Mouse (Mus musculus) heart, postnatal 10 days (tissue): ENCODE measurements around the gene Matk. TPM values are rescaled to one million over a fixed set of nuclear protein-coding genes. Genes with fewer than 3 reads are reported as not detected.
A peak's percentile ranks its signal among the peaks of the same experiment; 100 is the strongest.

Experiments
- DNase-seq, 2 experiments: peaks; one replicate each; pipeline ENCODE4 v3.0.0; 2021
- intact Hi-C: fragments of 180-260 bp; cut with DNase I; formaldehyde crosslinking; loops from one replicate; pipeline ENCODE4 v1.15.1; 2025
- total RNA-seq, 2 experiments: library from RNA; stranded (reverse); gene quantifications; 2 replicates each; pipeline ENCODE4 v1.2.3; 2021

The Matk gene
- total RNA-seq, 2 experiments from 2014 or later, result 0.27 to 0.38 TPM

DNA sequence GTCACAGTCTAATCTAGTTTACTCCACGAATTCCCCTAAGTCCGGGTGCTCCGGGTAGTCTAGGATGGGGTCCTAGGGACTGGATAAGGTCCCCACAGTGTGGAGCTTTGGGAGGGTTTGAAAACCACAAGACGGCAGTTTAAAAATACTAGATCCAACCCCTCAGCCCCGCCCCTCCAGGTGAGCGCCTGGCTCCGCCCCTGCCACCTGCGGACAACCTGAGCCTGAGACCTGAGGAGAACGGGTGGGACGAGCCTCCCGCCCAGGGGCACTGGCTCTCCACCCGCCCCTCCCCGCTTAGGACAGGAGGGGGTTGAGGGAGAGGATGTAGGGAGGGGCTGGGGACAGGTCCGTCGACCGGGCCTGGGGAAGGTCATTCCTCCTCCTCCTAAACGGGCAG lies 32.0 kb downstream of the Matk start:
- intact Hi-C loops, result no loop called here
- DNase-seq, result no peak

- DNase-seq, result peak; percentile 94 to 95
- intact Hi-C loops, result no loop called here
Measured at GRCm38 (mm10) chr10:81285694-81286450, 33.1 kb downstream of the Matk start.

- no peak for DNase-seq
- intact Hi-C loops, result no loop called here
Measured at GRCm38 (mm10) chr10:81286586-81286985, 33.9 kb downstream of the Matk start.

DNA sequence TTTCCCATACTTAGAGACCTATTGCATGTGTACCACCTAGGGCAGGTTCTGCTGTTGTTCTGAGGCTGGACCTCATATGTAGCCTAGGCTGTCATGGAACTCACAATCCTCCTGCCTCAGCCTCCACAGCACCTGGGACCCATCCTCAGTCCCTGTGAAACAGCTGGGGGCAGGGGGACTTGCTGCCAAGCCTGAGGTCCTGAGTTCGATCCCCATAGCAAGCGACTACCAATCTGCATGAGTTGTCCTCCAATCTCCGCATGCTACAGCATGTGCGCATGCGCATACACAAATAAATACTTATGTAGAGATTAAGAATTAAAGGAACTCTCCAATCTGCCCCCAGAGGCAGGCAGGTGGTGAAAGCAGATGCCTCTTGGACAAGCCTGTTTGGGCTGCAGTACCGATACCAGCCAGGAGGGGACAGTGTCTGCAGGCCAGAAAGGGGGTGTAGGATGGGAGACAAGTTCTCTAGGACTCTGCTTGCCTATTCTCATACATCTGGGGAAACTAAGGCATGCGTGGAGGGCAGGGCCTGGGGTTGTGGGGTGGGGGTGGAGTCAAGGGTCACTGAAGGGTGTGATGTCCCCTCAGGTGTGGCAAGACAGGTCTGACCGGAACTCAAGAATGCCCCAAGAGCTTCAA lies 34.9 kb downstream of the Matk start:
- intact Hi-C loops, result loop anchor here (2.0 kb wide), 3 partner anchors 29 to 163 kb away; no protein-coding TSS in a partner anchor
- peak; percentile 56 to 80 for DNase-seq

- peak in 1 of 2 experiments; percentile 63 for DNase-seq
- intact Hi-C loops, result loop anchor here (2.0 kb wide), 3 partner anchors 28 to 162 kb away; no protein-coding TSS in a partner anchor
Measured at GRCm38 (mm10) chr10:81288601-81289000, 35.9 kb downstream of the Matk start.

DNA sequence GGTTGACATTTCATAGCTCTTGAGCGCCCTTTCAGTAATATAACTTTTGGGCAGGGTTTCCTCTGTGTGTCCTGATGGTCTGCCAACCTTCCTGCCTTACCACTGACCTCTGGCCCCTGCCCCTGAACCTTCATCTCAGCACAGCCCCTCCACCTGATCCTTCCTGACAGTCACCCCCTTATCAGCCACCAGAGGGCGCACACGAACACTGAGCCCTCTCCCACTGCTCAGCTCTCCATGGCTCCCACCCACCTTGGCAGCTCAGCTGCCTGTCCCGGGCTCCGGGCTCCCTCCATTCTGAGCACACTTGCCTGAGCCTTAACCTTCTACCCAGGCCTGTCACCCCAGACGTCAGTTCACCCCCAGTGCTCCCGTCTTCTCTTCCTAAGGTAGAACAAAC lies 36.5 kb downstream of the Matk start:
- intact Hi-C loops, result loop anchor here (1.0 to 2.0 kb wide), 4 partner anchors 16 to 162 kb away; no protein-coding TSS in a partner anchor
- DNase-seq, result peak; percentile 74 to 80

- intact Hi-C loops, result loop anchor here (1.0 to 2.0 kb wide), 4 partner anchors 15 to 161 kb away; no protein-coding TSS in a partner anchor
- no peak for DNase-seq
Measured at GRCm38 (mm10) chr10:81289811-81290210, 37.1 kb downstream of the Matk start.

- DNase-seq, result no peak
- intact Hi-C loops, result no loop called here
Measured at GRCm38 (mm10) chr10:81290698-81291460, 38.1 kb downstream of the Matk start.

- no peak for DNase-seq
- intact Hi-C loops, result no loop called here
Measured at GRCm38 (mm10) chr10:81291511-81292104, 38.9 kb downstream of the Matk start, which contains the start of gene Tjp3. Gene Tjp3, minus strand, starts transcription at chr10:81291581.

DNA sequence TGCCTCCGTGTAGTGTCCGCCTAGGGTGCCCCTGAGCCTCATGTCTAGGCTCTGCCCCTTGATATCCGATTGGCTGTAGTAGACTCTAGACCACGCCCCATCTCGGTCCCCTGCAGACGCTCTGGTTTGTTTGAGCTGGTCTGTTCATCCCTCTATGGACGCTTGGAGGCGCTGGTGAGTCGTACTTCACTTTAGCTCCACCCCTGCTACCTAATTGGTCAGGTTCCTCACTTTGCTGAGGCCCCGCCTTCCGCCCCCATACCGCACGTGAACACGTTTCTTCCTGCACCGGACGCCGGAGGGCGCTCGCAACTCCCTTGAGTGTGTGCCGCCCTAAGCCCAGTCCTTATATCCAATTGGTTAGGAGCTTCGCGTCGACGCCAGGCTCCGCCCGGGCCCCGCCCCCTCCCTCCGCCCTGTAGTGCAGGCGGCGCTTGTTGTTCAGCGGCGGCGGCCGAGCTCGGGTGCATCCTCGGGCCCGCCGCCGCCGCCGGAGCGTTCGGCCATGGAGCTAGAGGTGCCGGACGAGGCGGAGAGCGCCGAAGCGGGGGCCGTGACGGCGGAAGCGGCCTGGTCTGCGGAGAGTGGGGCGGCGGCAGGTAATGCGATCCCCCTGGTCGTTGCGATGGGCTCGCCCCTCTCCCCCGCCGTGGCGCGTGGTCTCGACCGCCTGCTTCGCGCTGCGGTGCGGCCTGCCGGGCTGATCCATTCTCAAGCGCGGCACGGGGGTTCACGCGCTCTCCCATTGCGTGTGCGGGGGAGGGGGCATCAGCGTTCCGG lies 40.0 kb downstream of the Matk start, which contains the start of gene Pip5k1c:
TSS of gene Pip5k1c (plus strand) at position 410 of the 780 bp plus-strand sequence.
- intact Hi-C loops, result no loop called here
- peak; percentile 99 for DNase-seq

GRCm38 (mm10) chr10:81293334-81294030 lies 40.7 kb downstream of the Matk start:
- DNase-seq, result no peak
- intact Hi-C loops, result no loop called here

DNA sequence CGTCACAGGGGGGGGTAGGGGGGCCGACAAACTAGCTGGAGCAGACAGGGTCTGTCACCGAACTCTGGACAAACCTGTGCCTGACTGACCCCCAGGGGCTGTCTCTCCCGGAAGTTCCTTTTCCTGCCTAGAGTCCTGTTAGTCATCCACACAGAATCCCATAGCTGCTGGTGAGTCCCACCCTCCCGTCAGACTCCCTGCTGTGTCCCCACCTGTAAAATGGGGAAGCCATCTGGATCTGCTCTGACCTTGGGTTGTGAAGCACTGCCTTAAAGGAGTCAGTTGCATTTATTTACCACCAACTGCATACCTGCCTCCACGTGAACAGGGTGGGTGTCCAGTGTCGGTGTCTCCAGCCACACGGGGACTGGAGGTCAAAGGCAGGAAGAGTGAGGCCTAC lies 41.7 kb downstream of the Matk start:
- DNase-seq, result no peak
- intact Hi-C loops, result no loop called here

DNA sequence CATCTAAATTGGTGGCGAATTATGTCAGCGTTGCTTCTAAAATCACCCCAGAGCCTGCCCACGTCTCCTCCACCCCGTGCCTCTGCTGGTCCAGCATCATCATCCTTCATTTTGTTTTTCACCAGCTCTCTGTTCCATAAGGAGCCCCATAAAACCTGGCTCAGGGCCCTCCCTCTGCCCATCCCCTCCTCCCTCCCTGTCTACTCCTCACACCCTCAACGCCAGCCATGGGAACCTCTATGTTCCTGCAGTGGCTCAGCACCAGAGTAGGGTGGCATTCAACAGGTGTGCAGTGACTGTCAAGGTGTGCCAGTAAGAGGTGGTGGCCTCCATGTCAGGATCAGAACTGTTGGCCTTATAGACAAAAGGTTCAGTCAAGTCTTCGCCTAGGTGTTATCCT lies 42.5 kb downstream of the Matk start:
- intact Hi-C loops, result no loop called here
- no peak for DNase-seq

- no peak for DNase-seq
- intact Hi-C loops, result no loop called here
Measured at GRCm38 (mm10) chr10:81297246-81297645, 44.5 kb downstream of the Matk start.

GRCm38 (mm10) chr10:81297845-81298244 lies 45.1 kb downstream of the Matk start:
- peak; percentile 68 to 72 for DNase-seq
- intact Hi-C loops, result no loop called here

DNA sequence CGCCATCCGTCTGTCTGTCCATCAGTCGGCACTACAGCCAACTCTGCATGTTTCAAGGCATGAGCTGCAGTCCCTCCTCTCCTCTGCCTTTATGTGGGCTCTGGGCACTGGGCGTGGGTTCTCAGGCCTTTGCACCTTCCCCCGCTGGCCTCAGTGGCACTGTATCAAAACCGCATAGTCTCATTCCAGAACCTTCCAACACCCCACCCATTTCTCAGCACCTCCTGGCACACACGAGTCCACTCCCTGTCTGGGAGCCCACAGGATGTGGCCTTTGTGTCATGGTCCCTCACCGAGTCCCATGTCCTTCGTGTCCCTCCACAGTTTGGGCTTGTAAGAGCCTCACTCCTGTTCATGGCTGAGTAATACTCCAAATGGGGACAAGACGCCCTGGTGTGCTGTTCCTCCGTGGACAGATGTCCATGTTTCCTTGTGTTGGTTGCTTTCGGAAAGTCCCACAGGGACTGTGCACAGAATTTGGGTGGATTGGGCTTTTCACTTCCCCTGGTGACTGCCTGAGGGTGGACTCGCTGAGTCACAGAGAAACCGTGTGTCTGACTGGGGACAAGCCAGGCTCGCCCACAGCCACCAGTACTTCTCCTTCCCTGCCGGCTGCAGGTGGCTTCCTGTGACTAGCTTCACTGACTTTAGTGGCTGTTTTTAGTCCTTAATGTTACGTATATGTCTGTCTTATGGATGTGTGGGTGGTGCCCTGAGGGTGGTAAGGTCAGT lies 45.8 kb downstream of the Matk start:
- DNase-seq, result no peak
- intact Hi-C loops, result no loop called here

DNA sequence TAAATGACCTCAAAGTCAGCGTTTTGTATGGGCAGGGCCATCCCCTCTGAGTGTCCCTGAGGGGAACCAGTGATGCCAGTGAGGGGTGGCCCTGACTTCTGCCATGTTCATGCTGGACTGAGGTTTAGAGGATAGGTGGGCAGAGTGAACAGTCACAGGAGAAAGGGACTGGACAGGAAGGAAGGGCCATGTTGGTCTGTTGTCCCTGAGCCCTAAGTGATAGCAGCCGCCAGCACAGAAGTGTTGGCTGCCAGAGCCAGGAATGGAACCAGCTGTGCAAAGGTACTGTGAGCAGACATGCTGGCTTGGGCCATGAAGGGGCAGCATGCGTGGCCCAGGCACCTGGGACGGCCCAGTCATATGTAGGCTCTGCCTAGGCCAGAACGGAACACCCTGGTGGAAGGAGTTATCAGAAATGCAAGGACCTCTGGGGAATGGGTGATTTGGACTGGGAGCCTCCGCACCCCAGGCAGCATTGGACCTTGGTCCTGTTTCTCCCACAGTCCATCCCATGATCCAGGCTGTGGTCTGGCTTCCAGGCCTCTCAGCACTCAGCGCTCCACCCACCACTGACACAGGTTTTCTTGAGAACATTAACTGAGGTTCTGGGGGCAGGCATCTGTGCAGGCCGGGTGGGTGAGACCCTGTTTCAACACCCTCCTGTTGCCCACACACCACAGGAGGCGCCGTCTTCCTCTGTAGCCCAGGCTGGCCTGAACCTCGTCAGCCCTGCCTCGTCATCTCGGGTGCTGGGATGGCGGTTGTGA lies 47.0 kb downstream of the Matk start:
- DNase-seq, result no peak
- intact Hi-C loops, result no loop called here

GRCm38 (mm10) chr10:81300352-81300907 lies 47.7 kb downstream of the Matk start:
- intact Hi-C loops, result no loop called here
- no peak for DNase-seq
